24 mouse cellular contexts compared by ENCODE assay signal in genomic region chr17:11383364-11383962, GRCm38 (mm10).
DNase-seq lines count a peak whose midpoint lies in the region; ATAC-seq lines count a peak whose summit lies in the region.
"Had no signal": no experiment of that assay in that cellular context is flagged by ENCODE, and none has a peak within 500 bp of the region (broad histone marks: within the 10 kb centered on the region; RNA-seq: fewer than 3 reads in every experiment).

No protein-coding gene starts in this region.

- WGBS in forebrain, embryonic 12.5 days, result 91% methylated on average over 8 of the region's 8 CpGs

- H3K9me3 ChIP-seq in forebrain, embryonic 12.5 days, result no peaks in the 10 kb centered on the region
- H3K9me3 ChIP-seq: embryonic facial prominence, embryonic 10.5 days; intestine, embryonic 15.5 days; limb, embryonic 15.5 days; stomach, embryonic 15.5 days had no signal

- H3K27me3 ChIP-seq in forebrain, embryonic 12.5 days, result no peaks in the 10 kb centered on the region
- H3K27me3 ChIP-seq: CH12.LX; intestine, embryonic 15.5 days; limb, embryonic 15.5 days; stomach, embryonic 15.5 days had no signal

- no peaks in the 10 kb centered on the region for H3K36me3 ChIP-seq in forebrain, embryonic 12.5 days (replicated peaks)
- H3K36me3 ChIP-seq: embryonic facial prominence, embryonic 10.5 days; intestine, embryonic 15.5 days; limb, embryonic 15.5 days; stomach, embryonic 15.5 days had no signal

- H3K4me3 ChIP-seq in forebrain, embryonic 12.5 days (replicated peaks), result no peak overlapping the region
- H3K4me3 ChIP-seq: embryonic facial prominence, embryonic 10.5 days; intestine, embryonic 15.5 days; limb, embryonic 15.5 days; stomach, embryonic 15.5 days had no signal

- H3K9ac ChIP-seq in forebrain, embryonic 12.5 days, result no peak overlapping the region
- H3K9ac ChIP-seq: hindbrain, embryonic 14.5 days; intestine, embryonic 15.5 days; limb, embryonic 15.5 days; stomach, embryonic 15.5 days had no signal

- intact Hi-C loops in left cerebral cortex, postnatal 10 days (cut with DNase I), result no loop called here

- no peak overlapping the region for H3K4me2 ChIP-seq in forebrain, embryonic 12.5 days
- H3K4me2 ChIP-seq: heart, embryonic 11.5 days; hindbrain, embryonic 14.5 days; intestine, embryonic 15.5 days; limb, embryonic 15.5 days; stomach, embryonic 15.5 days had no signal

- peak; percentile 72 for DNase-seq in heart, adult 11 months
- no peak for DNase-seq in heart, adult 18-20 months
- DNase-seq in brain, adult 2 months (ENCODE audit: low read depth, low spot score), result peak; percentile 75
- peak; percentile 17 to 27 for DNase-seq in left cerebral cortex, postnatal 10 days (ENCODE audit: extremely low spot score in 1 of 2, low spot score in 2 of 2)
- DNase-seq in right cerebral cortex, postnatal 25 days, result peak; percentile 19
- no peak for DNase-seq in gastrocnemius, postnatal 25 days
- DNase-seq in cerebellum, adult 8-10 months, result no peak
- DNase-seq: adrenal gland, postnatal 10 days; cerebellum, adult 11-12 months; cerebellum, postnatal 36 days; gastrocnemius, postnatal 36 days; heart, postnatal 14 days; kidney, postnatal 25 days; lung, adult 2 months; lung, postnatal 36 days had no signal

- no peak overlapping the region for H3K27ac ChIP-seq in forebrain, embryonic 12.5 days
- H3K27ac ChIP-seq: embryonic facial prominence, embryonic 10.5 days; hindbrain, embryonic 14.5 days; intestine, embryonic 15.5 days; limb, embryonic 15.5 days; stomach, embryonic 15.5 days had no signal

- no peaks in the 10 kb centered on the region for H3K4me1 ChIP-seq in forebrain, embryonic 12.5 days
- H3K4me1 ChIP-seq: embryonic facial prominence, embryonic 10.5 days; intestine, embryonic 15.5 days; limb, embryonic 15.5 days; stomach, embryonic 15.5 days had no signal

- no peak for ATAC-seq in forebrain, embryonic 12.5 days (ENCODE audit: low FRiP score)
- ATAC-seq: forebrain, embryonic 14.5 days; intestine, embryonic 15.5 days had no signal

Comparison
In these comparisons a context has a peak if more than half of its experiments do, and no peak if none do; other contexts are left out.
1. DNase-seq: peak in heart, adult 11 months (single experiment), brain, adult 2 months (single experiment), left cerebral cortex, postnatal 10 days (2 of 2) and right cerebral cortex, postnatal 25 days (single experiment); none in heart, adult 18-20 months (0 of 2), gastrocnemius, postnatal 25 days (single experiment) and cerebellum, adult 8-10 months (single experiment).